Mouse (Mus musculus) forebrain, embryonic 12.5 days (tissue): ENCODE results near the gene Adamts20. TPM values are rescaled to one million over a fixed set of nuclear protein-coding genes. Genes with fewer than 3 reads are reported as not detected.

Experiments used
- ATAC-seq: fragments of 200-750 bp; cut with Nextera tagmentation; 2 replicates; pipeline ENCODE4 v1.8.0; 2017; ENCODE audit warnings: moderate TSS enrichment; ENCODE audit not compliant: low FRiP score
- H3K27ac ChIP-seq: fragments of 300-500 bp; sonication (generic); 2 replicates; pipeline ENCODE4 v1.5.1; 2016; ENCODE audit warnings: mild to moderate bottlenecking
- H3K27me3 ChIP-seq: fragments of 300-500 bp; sonication (generic); 2 replicates; pipeline ENCODE4 v1.6.1; 2016; ENCODE audit warnings: mild to moderate bottlenecking
- H3K36me3 ChIP-seq: fragments of 300-500 bp; sonication (generic); replicated peaks from 2 replicates; pipeline ENCODE4 v1.6.1; 2016; ENCODE audit warnings: mild to moderate bottlenecking
- H3K4me1 ChIP-seq: fragments of 300-500 bp; sonication (generic); 2 replicates; pipeline ENCODE4 v1.6.1; 2016
- H3K4me2 ChIP-seq: fragments of 300-500 bp; sonication (generic); 2 replicates; pipeline ENCODE4 v1.6.1; 2016; ENCODE audit warnings: mild to moderate bottlenecking, moderate library complexity
- H3K4me3 ChIP-seq: fragments of 300-500 bp; sonication (generic); replicated peaks from 2 replicates; pipeline ENCODE4 v1.5.1; 2016; ENCODE audit warnings: mild to moderate bottlenecking
- H3K9ac ChIP-seq: fragments of 300-500 bp; sonication (generic); 2 replicates; pipeline ENCODE4 v1.6.1; 2016; ENCODE audit warnings: mild to moderate bottlenecking
- H3K9me3 ChIP-seq: fragments of 300-500 bp; sonication (generic); 2 replicates; pipeline ENCODE4 v1.6.1; 2016
- WGBS: fragments of 180-500 bp; shearing (Covaris S2); methylation state at CpG from one replicate; pipeline ENCODE4 v1.1.7; 2016; 5-methylcytosine and 5-hydroxymethylcytosine counted together
- polyA plus RNA-seq: library from polyadenylated mRNA; unstranded; fragments of >200 nt; fragmentation: Nextera tagmentation; extraction: Ambion mirVana; gene quantifications from 2 replicates; pipeline ENCODE4 v1.2.1, GENCODE M21; 2016

Adamts20 gene
- polyA plus RNA-seq, 1 experiment from 2014 or later, result 11.6 TPM

- Histone ChIP-seq H3K9me3 (no peaks in the 10 kb centered on the region), H3K4me3 (no peak overlapping the region), H3K4me1 (no peaks in the 10 kb centered on the region), H3K9ac (no peak overlapping the region), H3K4me2 (no peak overlapping the region), H3K36me3 (no peaks in the 10 kb centered on the region), H3K27ac (no peak overlapping the region), H3K27me3 (no peaks in the 10 kb centered on the region)
- WGBS, result 90% methylated on average over 14 of the region's 14 CpGs
- ATAC-seq, result no peak
These were observed 227.0 kb downstream of the Adamts20 start for GRCm38 (mm10) chr15:94238058-94238876.

GRCm38 (mm10) chr15:94236726-94237125, 228.5 kb downstream of the Adamts20 start:
- Histone ChIP-seq H3K4me3 (no peak overlapping the region), H3K4me2 (no peak overlapping the region), H3K9me3 (no peaks in the 10 kb centered on the region), H3K9ac (no peak overlapping the region), H3K36me3 (no peaks in the 10 kb centered on the region), H3K4me1 (no peaks in the 10 kb centered on the region), H3K27ac (no peak overlapping the region), H3K27me3 (no peaks in the 10 kb centered on the region)
- no peak for ATAC-seq
- WGBS, result 87% methylated on average over 2 of the region's 2 CpGs

GRCm38 (mm10) chr15:94236121-94236520, 229.1 kb downstream of the Adamts20 start:
- no peak overlapping the region for H3K27ac ChIP-seq
- no peak overlapping the region for H3K4me2 ChIP-seq
- no peaks in the 10 kb centered on the region for H3K36me3 ChIP-seq
- H3K27me3 ChIP-seq, result no peaks in the 10 kb centered on the region
- H3K4me1 ChIP-seq, result no peaks in the 10 kb centered on the region
- H3K9me3 ChIP-seq, result no peaks in the 10 kb centered on the region
- ATAC-seq, result no peak
- H3K9ac ChIP-seq, result no peak overlapping the region
- H3K4me3 ChIP-seq, result no peak overlapping the region
- 82% methylated on average over 3 of the region's 3 CpGs for WGBS

- Histone ChIP-seq H3K4me3 (no peak overlapping the region), H3K9ac (no peak overlapping the region), H3K27ac (no peak overlapping the region), H3K27me3 (no peaks in the 10 kb centered on the region), H3K4me2 (no peak overlapping the region), H3K36me3 (no peaks in the 10 kb centered on the region), H3K4me1 (no peaks in the 10 kb centered on the region), H3K9me3 (no peaks in the 10 kb centered on the region)
- WGBS, result 90% methylated on average over 2 of the region's 2 CpGs
- ATAC-seq, result no peak
These were observed 230.0 kb downstream of the Adamts20 start for GRCm38 (mm10) chr15:94235190-94235589.

GRCm38 (mm10) chr15:94231246-94231645, 234.0 kb downstream of the Adamts20 start:
- H3K4me2 ChIP-seq, result no peak overlapping the region
- H3K9ac ChIP-seq, result no peak overlapping the region
- ATAC-seq, result no peak
- H3K36me3 ChIP-seq, result no peaks in the 10 kb centered on the region
- no peak overlapping the region for H3K4me3 ChIP-seq
- H3K4me1 ChIP-seq, result no peaks in the 10 kb centered on the region
- H3K27me3 ChIP-seq, result no peaks in the 10 kb centered on the region
- 55% methylated on average over 5 of the region's 5 CpGs for WGBS
- no peak overlapping the region for H3K27ac ChIP-seq
- H3K9me3 ChIP-seq, result no peaks in the 10 kb centered on the region

- Histone ChIP-seq H3K27me3 (no peaks in the 10 kb centered on the region), H3K4me1 (no peaks in the 10 kb centered on the region), H3K9me3 (no peaks in the 10 kb centered on the region), H3K9ac (no peak overlapping the region), H3K4me3 (no peak overlapping the region), H3K4me2 (no peak overlapping the region), H3K27ac (no peak overlapping the region), H3K36me3 (no peaks in the 10 kb centered on the region)
- ATAC-seq, result no peak
- WGBS, result 89% methylated on average over 1 of the region's 1 CpGs
These were observed 237.8 kb downstream of the Adamts20 start for GRCm38 (mm10) chr15:94227388-94227787.

- 60% methylated on average over 8 of the region's 8 CpGs for WGBS
- H3K4me2 ChIP-seq, result no peak overlapping the region
- H3K9me3 ChIP-seq, result no peaks in the 10 kb centered on the region
- no peaks in the 10 kb centered on the region for H3K27me3 ChIP-seq
- ATAC-seq, result no peak
- H3K4me3 ChIP-seq, result no peak overlapping the region
- no peak overlapping the region for H3K9ac ChIP-seq
- no peak overlapping the region for H3K27ac ChIP-seq
- H3K4me1 ChIP-seq, result no peaks in the 10 kb centered on the region
- no peaks in the 10 kb centered on the region for H3K36me3 ChIP-seq
These were observed 242.1 kb downstream of the Adamts20 start for GRCm38 (mm10) chr15:94223101-94223500.

- H3K4me3 ChIP-seq, result no peak overlapping the region
- H3K4me1 ChIP-seq, result no peaks in the 10 kb centered on the region
- WGBS, result 77% methylated on average over 8 of the region's 8 CpGs
- H3K4me2 ChIP-seq, result no peak overlapping the region
- no peak overlapping the region for H3K27ac ChIP-seq
- no peaks in the 10 kb centered on the region for H3K9me3 ChIP-seq
- H3K36me3 ChIP-seq, result no peaks in the 10 kb centered on the region
- H3K9ac ChIP-seq, result no peak overlapping the region
- H3K27me3 ChIP-seq, result no peaks in the 10 kb centered on the region
- no peak for ATAC-seq
These were observed 244.5 kb downstream of the Adamts20 start for GRCm38 (mm10) chr15:94220686-94221085.

Other genes with a start within 250 kb of the Adamts20 start
- gene Pus7l, start 78.1 kb upstream of the Adamts20 start, polyA plus RNA-seq, result 7.3 and 7.8 TPM in 2 replicates
- 2.6 and 2.8 TPM in 2 replicates for gene Irak4, start 78.2 kb upstream of the Adamts20 start, polyA plus RNA-seq
- gene Twf1, start 124.5 kb upstream of the Adamts20 start, polyA plus RNA-seq, result 101 and 109 TPM in 2 replicates
- 0.78 and 1.2 TPM in 2 replicates for gene Tmem117, start 163.8 kb upstream of the Adamts20 start, polyA plus RNA-seq